Mouse (Mus musculus): ENCODE results near the gene 4933421I07Rik.

GRCm38 (mm10) chr7:42447352-42447751 lies 568 bp downstream of the 4933421I07Rik start:
- TF ChIP-seq EP300 (IDR thresholded peaks at IDR 0.05; ENCODE audit: low read length) (no peak), ZC3H11A (IDR thresholded peaks at IDR 0.05; ENCODE audit: low read depth, low read length) (no peak), MAFK (IDR thresholded peaks at IDR 0.05; ENCODE audit: insufficient replicate concordance, low read length) (no peak), POLR2A (IDR thresholded peaks at IDR 0.05; ENCODE audit: low read depth, low read length) (no peak), CTCF (conservative IDR thresholded peaks at IDR 0.05 in 1 of 2, IDR thresholded peaks at IDR 0.05 in 1 of 2; ENCODE audit: low read depth in 2 of 2, low read length in 2 of 2) (no peak), MYC (IDR thresholded peaks at IDR 0.05; ENCODE audit: low read depth, low read length) (no peak), USF1 (IDR thresholded peaks at IDR 0.05; ENCODE audit: low read depth, low read length) (no peak), MXI1 (IDR thresholded peaks at IDR 0.05; ENCODE audit: low read depth, low read length) (no peak), RAD21 (IDR thresholded peaks at IDR 0.05; ENCODE audit: low read depth, low read length) (no peak), RCOR1 (conservative IDR thresholded peaks at IDR 0.05; ENCODE audit: low read depth, low read length) (no peak), ZMIZ1 (IDR thresholded peaks at IDR 0.05; ENCODE audit: low read depth, low read length) (no peak), JUN (IDR thresholded peaks at IDR 0.05; ENCODE audit: insufficient read depth, low read depth, low read length) (no peak), JUND (conservative IDR thresholded peaks at IDR 0.05; ENCODE audit: low read depth, low read length) (no peak)
